Comparison of ENCODE assay signal across 8 mouse cellular contexts in the genomic region with DNA sequence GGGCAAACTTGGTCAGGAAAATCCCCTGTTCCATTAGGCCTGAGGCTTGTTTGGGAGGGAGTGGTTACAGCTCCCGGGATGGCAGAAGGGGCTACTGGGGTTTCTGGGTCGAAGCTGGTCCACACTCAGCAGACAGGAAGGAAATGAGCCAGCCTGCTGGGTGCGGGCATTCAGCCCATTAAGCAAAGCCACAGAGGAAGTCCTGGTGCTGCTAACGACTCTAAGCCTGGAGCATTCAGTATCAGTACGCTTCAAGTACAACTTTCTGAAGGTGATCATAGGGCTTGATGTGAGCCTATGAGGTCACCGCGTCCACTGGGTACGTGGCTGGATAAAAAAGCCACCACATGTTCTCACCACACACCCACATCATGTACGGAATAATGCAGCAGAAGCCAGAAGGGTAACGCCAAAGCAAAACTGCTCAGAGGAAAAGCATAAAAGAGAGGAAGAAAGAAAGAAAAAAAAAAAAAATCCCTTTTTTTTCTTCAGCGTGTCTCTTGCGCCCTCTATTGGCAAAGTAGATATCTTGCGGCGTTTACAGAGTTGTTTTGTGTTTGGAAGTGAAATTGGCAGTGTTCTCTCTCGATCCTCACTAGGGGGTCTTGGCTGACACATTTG.
A peak's percentile ranks its signal among the peaks of the same experiment; 100 is the strongest.
DNase-seq lines count a peak whose midpoint lies in the region; ATAC-seq lines count a peak whose summit lies in the region.

No protein-coding gene starts in this region.

- DNase-seq in adrenal gland, adult 2 months = peak; percentile 10
- DNase-seq in adrenal gland, adult 8-10 months = no peak
- DNase-seq in adipocyte (ENCODE audit: low spot score) = peak; percentile 72
- DNase-seq in embryonic facial prominence, embryonic 14.5 days (ENCODE audit: low spot score) = peak; percentile 72
- DNase-seq in layer of hippocampus, postnatal 36 days = peak; percentile 21 to 34
- peak; percentile 59 to 68 for DNase-seq in right cerebral cortex, postnatal 10 days (ENCODE audit: low spot score in 2 of 2)

- WGBS in embryonic facial prominence, embryonic 14.5 days = 14% methylated on average over 15 of the region's 15 CpGs

- peak overlapping the region; percentile 51; the same call in 1 of the 2 replicates for H3K9ac ChIP-seq in embryonic facial prominence, embryonic 14.5 days (ENCODE audit: low read depth, low read length)

- peak overlapping the region; percentile 55 for H3K4me2 ChIP-seq in embryonic facial prominence, embryonic 14.5 days (ENCODE audit: low read depth, low read length)

- H3K36me3 ChIP-seq in embryonic facial prominence, embryonic 14.5 days (ENCODE audit: control insufficient read depth, insufficient read depth, low read length) = no peaks in the 10 kb centered on the region

- peak; percentile 68 for ATAC-seq in embryonic facial prominence, embryonic 14.5 days (ENCODE audit: low read depth)
- ATAC-seq in hematopoietic stem cell, adult 5-6 weeks (replicated peaks in 1 of 2; ENCODE audit: insufficient read depth in 1 of 2, low FRiP score in 2 of 2, low TSS enrichment in 1 of 2, low read depth in 1 of 2, poor library complexity in 2 of 2, severe bottlenecking in 2 of 2) = peak; percentile 99
- peak; percentile 98 for ATAC-seq in megakaryocyte progenitor cell, adult 5-6 weeks (replicated peaks; ENCODE audit: poor library complexity)

- no peaks in the 10 kb centered on the region for H3K9me3 ChIP-seq in embryonic facial prominence, embryonic 14.5 days (ENCODE audit: control insufficient read depth, low read length)

- peak overlapping the region; percentile 65 for H3K27ac ChIP-seq in embryonic facial prominence, embryonic 14.5 days (replicated peaks; ENCODE audit: low read depth, low read length)

- H3K27me3 ChIP-seq in embryonic facial prominence, embryonic 14.5 days (replicated peaks; ENCODE audit: control insufficient read depth, insufficient read depth, low read length) = no peaks in the 10 kb centered on the region

- H3K4me3 ChIP-seq in embryonic facial prominence, embryonic 14.5 days (ENCODE audit: low read depth, low read length) = peak overlapping the region; percentile 34

- no peaks in the 10 kb centered on the region for H3K4me1 ChIP-seq in embryonic facial prominence, embryonic 14.5 days (ENCODE audit: control insufficient read depth, insufficient read depth, low read length)
